Mouse (Mus musculus) ES-CJ7 (cell line): ENCODE results near the gene Trappc12.

Experiments used
- DNase-seq: peaks from one replicate; pipeline ENCODE4 v3.0.0; 2011; ENCODE audit warnings: low read depth, low spot score

Trappc12 gene

GRCm38 (mm10) chr12:28688996-28689395, 61.3 kb downstream of the Trappc12 start:
- no peak for DNase-seq

DNA sequence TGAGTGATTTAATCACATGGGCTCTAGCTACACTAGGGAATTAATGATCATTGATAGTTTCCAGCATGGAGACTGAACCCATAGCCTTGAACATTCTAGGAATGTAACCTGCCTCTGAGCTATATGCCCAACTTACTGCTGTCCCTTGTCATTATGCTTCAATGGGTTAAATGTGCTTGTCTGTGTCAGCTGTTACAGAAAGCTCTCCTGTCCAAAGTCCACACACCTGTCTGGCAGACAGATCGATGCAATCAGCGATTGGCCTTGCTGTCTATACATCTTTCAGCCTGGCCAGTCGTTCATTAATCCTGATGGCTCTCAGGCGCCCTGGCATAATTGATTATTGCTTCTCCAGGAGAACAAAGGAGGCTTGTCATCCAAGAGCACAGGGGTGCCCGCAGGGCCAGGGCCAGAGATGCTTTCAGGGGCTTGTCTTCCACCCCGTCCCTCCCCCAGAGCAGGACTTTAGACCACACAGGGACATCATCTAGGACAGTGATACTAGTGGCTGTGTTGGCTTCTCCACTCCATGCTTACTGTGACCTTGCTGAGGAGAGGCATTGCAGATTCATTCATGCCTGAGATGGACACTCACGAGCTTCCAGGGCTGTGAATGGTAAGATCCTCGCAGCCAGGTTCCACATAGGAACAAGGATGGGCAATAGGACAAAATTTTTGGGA, 63.9 kb downstream of the Trappc12 start:
- no peak for DNase-seq

- DNase-seq, result no peak
Measured at GRCm38 (mm10) chr12:28685771-28686170, 64.5 kb downstream of the Trappc12 start.

DNA sequence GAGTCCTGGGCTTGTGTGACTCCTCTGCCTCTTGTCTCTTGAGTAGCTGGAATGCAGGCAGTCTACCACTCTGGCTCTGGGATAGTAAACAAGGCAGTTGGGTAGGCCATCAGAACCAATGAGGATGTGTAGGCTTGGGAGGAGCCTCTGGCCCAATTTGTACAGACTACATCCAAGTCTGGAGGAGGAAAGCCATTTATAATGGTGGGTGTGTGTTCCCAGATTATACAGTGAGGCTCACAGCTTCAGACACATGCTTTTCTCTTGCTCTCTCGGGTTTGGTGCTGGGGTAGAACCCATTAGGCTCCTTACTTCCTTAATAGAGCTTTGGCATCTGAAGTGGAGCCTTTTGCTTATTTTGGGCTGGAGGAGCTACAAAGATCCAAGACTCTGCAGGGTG, 65.6 kb downstream of the Trappc12 start:
- DNase-seq, result no peak

DNA sequence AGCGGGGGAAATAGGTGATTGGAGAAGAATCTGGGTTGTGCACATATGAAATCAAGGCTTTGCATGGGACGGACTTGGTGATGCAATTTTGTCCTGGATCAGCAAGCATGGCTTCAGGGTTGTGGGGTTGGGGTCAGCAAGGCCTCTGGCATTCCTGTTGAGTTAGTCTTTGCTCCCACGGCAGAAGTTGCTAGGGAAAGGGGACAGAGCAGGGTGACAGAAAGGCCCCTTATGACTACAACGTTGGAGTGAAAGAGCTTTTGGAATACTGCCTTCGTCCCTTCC, 74.4 kb downstream of the Trappc12 start:
- no peak for DNase-seq

- DNase-seq, result peak; percentile 91
Measured at GRCm38 (mm10) chr12:28675121-28675924, 74.9 kb downstream of the Trappc12 start, which contains the start of gene Adi1. Gene Adi1 (plus strand): TSS chr12:28675231.

DNA sequence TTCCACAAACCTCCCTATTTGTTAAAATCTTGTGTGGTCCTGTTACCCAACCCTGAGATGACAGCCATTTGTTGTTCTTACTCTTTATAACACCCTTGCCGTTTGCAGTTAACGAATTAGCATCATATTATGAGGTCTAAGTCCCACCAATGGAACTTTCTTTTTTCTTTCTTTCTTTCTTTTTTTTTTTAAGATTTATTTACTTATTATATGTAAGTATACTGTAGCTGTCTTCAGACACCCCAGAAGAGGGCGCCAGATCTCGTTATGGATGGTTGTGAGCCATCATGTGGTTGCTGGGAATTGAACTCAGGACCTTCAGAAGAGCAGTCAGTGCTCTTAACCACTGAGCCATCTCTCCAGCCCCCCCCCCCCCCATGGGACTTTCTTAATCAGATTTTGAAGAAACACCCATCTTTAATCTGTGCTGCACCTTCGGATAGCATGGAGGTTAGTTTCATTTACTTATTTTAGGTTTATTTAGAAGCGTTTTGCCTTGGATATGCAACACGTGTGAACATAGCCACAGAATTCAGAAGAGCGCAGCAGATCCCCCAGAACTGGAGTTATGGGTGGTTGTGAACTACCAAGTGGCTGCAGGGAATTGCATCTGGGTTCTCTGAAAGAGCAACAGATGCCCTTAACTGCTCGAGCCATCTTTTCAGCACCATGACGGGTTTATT, 76.1 kb downstream of the Trappc12 start:
- no peak for DNase-seq

- DNase-seq, result no peak
Measured at GRCm38 (mm10) chr12:28667287-28667686, 83.0 kb downstream of the Trappc12 start.

DNA sequence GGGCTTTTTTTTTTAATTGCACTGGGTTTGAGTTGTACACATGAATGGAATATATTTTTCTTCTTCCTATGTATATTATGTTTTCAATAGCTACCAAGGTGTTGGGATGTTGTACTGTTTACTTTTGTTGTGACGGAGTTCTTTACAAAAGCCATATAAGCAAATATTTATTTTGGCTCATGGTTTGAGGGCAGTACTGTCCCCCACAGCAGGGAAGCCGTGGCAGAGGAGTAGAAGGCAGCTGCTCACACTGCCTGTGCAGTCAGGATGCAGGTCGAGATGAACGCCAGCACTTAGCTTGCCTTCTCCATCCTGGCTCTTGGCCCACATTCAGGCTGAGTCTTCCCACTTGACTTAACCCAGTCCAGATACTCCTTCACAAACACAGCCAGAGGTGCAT, 83.5 kb downstream of the Trappc12 start:
- DNase-seq, result no peak

DNA sequence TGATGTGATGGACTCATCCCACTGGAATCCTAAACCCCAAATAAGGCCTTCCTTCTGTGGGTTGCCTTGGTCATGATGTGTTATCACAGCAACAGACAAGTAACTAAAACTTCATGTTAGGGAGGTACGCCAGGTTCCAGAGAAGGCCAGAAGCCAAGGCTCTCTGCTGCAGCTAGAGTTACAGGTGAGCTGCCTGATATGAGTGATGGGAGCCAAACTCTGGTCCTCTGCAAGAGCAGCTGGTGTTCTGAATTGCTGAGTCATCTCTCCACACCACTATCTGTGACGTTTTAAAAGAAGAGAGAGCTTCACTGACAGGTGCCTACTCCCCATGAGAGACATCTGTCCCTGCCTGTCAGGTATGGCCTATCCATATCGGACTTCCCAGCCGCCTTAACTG, 87.6 kb downstream of the Trappc12 start:
- DNase-seq, result no peak

- peak; percentile 87 for DNase-seq
Measured at GRCm38 (mm10) chr12:28649141-28650110, 100.8 kb downstream of the Trappc12 start, which contains the start of gene Rnaseh1. Gene Rnaseh1 (plus strand): TSS chr12:28649602.
